Mouse (Mus musculus): ENCODE results near the gene Cklf. TPM values are rescaled to one million over a fixed set of nuclear protein-coding genes. Genes with fewer than 3 reads are reported as not detected.
"Not testable (repeated sequence)": the region's sequence is repeated elsewhere in the genome, so short reads cannot be mapped to it uniquely, and the experiment has no call there.

The Cklf gene
- polyA plus RNA-seq, 1 experiment from 2014 or later = 65.1 TPM

DNA sequence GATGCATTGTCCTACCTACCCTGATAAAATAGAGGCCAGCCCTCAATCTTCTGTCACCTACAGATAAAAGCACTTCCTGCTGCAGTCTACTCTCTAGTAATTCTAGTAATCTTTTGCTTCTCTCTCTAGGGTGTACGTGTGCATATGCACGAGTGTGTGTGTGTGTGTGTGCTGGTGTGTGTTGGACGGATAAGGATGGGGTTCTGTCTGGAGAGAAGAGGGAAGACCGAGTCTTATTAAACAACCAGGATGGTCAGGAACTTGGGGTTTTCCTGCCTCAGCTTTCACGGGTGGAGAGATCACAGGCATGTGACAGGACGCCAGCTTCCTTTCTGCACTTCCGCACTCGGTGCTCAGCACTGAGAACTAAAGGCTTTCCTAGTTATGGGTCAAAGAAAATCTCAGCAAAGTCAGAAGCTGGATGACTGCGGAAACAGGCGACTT, 11.2 kb upstream of the Cklf start:
- Histone ChIP-seq H3K9ac (no peak overlapping the region), H3K27me3 (no peaks in the 10 kb centered on the region), H3K36me3 (peaks cover 79% of the 10 kb centered on the region), H3K4me1 (no peaks in the 10 kb centered on the region), H3K9me3 (no peaks in the 10 kb centered on the region), H3K4me2 (no peak overlapping the region), H3K4me3 (no peak overlapping the region), H3K27ac (no peak overlapping the region)
- no peak for ATAC-seq (ENCODE audit: insufficient number of reproducible peaks, insufficient read depth, low FRiP score, low TSS enrichment, low read depth)
- 84% methylated on average over 10 of the region's 10 CpGs for WGBS

DNA sequence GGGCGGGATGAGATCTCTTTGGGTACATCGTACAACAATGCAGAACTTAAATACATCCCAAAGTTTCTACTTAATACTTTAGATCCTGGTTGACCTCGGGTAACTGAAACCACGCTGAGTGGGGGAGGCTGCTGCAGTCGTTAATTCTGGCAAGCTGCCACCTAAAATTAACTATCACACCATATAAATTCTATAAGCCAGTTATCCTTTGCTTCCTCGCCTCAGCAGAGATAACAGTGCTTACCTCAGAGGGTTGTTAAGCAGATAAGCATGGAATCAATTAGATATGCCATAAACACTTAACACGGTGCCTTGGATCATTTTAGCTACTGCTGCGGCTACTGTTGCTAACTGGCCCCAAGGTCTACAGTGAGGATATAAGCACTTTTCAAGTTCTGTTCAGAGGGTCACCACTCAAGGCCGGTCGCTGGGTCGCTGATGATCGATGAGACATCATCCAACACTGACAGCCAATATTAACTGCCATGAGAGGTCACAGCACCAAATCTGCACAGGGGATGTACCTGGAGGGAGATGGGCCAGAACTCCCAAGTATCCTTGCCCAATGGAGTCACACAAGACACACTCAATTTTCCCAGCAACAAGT, 8.5 kb upstream of the Cklf start:
- Histone ChIP-seq H3K27me3 (no peaks in the 10 kb centered on the region), H3K4me3 (no peak overlapping the region), H3K36me3 (peaks cover 61% of the 10 kb centered on the region), H3K4me1 (0 out of 2 replicates have a peak, but pooled peaks cover 2% of the 10 kb centered on the region), H3K9ac (no peak overlapping the region), H3K4me2 (no peak overlapping the region), H3K27ac (no peak overlapping the region), H3K9me3 (no peaks in the 10 kb centered on the region)
- no peak for ATAC-seq (ENCODE audit: insufficient number of reproducible peaks, insufficient read depth, low FRiP score, low TSS enrichment, low read depth)
- 72% methylated on average over 12 of the region's 12 CpGs for WGBS

DNA sequence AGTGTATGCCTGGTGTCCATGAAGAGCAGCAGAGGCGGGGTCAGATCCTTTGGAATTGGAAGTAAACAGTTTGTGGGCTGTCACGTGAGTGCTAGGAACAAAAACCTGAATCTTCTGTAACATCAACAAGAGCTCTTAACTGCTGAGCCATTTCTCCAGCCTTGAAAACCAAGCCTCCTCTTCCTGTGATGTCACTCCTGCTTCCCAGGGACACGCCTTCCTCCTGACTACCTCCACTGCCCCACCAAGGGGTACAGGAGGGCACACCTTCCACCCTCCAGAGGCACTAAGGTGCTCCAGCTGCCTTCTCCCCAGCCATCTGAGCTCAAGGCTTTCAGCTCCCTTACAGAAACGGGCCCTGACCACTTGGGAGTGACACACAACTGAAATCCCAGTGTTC, 4.0 kb upstream of the Cklf start:
- Histone ChIP-seq H3K4me2 (no peak overlapping the region), H3K27ac (no peak overlapping the region), H3K27me3 (no peaks in the 10 kb centered on the region), H3K4me1 (peaks cover 14% of the 10 kb centered on the region), H3K9me3 (no peaks in the 10 kb centered on the region), H3K9ac (no peak overlapping the region), H3K36me3 (peaks cover 17% of the 10 kb centered on the region), H3K4me3 (no peak overlapping the region)
- 80% methylated on average over 4 of the region's 4 CpGs for WGBS
- ATAC-seq (ENCODE audit: insufficient number of reproducible peaks, insufficient read depth, low FRiP score, low TSS enrichment, low read depth) = no peak

DNA sequence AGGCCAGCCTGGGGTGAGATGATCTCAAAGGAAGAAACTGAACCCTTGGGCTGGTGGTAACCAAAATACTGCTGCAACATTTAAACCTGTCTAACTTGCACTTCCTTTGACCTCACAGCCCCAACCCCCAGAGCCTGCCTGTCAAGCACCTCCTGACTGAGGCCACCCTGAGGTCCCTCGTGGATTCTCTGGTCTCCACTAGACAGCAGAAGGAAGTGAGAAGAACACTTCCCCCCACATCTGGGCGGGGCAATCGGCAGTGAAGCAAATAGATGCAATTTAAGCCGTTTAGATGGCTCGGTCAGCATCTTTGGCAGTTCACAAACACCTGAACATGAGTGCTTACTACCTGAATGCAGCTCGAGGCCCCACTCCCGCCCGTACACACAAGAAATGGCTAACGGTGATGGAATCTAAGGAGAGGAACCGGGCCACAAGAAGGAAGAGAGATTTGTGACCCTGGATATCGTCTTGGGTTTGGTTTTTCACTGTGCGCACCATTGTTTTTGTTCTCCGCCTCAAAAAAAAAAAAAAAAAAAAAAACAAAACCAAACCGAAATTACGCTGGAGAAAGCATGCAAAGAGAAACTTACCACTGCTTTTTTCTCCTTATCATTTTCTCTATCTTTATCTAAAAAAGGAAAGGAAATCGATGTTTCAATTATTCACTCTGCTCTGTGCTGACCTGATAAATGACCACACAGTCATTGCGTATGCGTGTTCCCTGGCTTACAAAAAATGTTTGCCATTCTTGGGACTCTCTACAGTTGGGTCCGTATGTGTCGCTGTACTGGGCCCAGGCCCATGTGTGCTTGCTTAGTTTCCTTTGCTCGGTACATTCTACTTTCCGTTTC, 3.4 kb upstream of the Cklf start:
- Histone ChIP-seq H3K27ac (no peak overlapping the region), H3K4me3 (peak overlapping the region; percentile 90), H3K9ac (peak overlapping the region; percentile 87), H3K36me3 (peaks cover 12% of the 10 kb centered on the region), H3K27me3 (no peaks in the 10 kb centered on the region), H3K4me1 (peaks cover 20% of the 10 kb centered on the region), H3K9me3 (no peaks in the 10 kb centered on the region), H3K4me2 (peak overlapping the region; percentile 84)
- no peak for ATAC-seq (ENCODE audit: insufficient number of reproducible peaks, insufficient read depth, low FRiP score, low TSS enrichment, low read depth)
- WGBS = 66% methylated on average over 22 of the region's 22 CpGs

DNA sequence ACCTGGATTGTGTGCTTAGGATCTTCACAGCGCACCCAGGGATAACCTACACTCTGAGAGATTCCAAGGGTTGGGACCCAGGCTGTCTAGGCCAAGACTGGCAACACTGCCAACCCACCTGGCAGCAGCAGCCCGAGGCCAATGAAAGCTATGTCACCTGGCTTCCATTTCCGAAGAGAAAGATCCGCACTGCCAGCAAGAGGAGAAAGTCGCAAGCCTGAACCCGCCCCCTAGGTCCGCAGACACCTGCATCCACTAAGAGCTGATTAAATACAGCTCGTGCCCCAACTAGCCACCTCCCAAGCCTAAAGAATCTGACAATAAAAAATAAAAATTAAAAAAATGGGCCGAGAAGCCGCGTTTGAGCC, 2.8 kb upstream of the Cklf start:
- peak overlapping the region; percentile 84 for H3K4me2 ChIP-seq
- no peak for ATAC-seq (ENCODE audit: insufficient number of reproducible peaks, insufficient read depth, low FRiP score, low TSS enrichment, low read depth)
- peak overlapping the region; percentile 90 for H3K4me3 ChIP-seq
- H3K27ac ChIP-seq = peak overlapping the region; percentile 39; the same call in 1 of the 2 replicates
- H3K9me3 ChIP-seq = no peaks in the 10 kb centered on the region
- peaks cover 20% of the 10 kb centered on the region for H3K4me1 ChIP-seq
- H3K36me3 ChIP-seq = peaks cover 6% of the 10 kb centered on the region
- no peaks in the 10 kb centered on the region for H3K27me3 ChIP-seq
- WGBS = 3% methylated on average over 11 of the region's 11 CpGs
- H3K9ac ChIP-seq = peak overlapping the region; percentile 87

DNA sequence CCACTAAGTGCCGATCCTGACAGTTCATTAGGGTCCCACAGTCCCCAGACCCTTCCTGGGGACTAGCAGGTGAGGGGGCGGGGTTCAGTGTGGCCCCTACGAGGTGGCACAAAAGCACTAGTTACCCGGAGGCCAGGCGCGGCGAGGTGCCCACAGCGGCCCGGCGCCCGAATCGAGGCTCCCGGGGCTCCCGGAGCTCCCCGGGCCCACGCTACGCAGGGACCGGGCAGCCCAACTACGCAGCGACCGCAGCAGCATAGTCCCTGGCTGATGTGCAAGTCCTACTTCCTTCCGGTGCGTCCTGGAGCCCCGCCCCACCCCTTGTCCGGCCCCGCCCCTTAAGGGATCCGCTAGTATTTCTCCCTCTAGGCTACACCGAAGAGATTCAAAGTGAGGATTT, 2.4 kb upstream of the Cklf start, which contains the start of gene Tk2:
Gene Tk2 (minus strand): TSS at position 283 of the 400 bp plus-strand sequence.
- peaks cover 20% of the 10 kb centered on the region for H3K4me1 ChIP-seq
- peak; percentile 73 for ATAC-seq (ENCODE audit: insufficient number of reproducible peaks, insufficient read depth, low FRiP score, low TSS enrichment, low read depth)
- H3K27me3 ChIP-seq = no peaks in the 10 kb centered on the region
- H3K4me3 ChIP-seq = peak within 1 kb of the TSS; percentile 90
- H3K4me2 ChIP-seq = peak within 1 kb of the TSS; percentile 84
- 0 out of 2 replicates have a peak, but pooled peaks cover 2% of the 10 kb centered on the region for H3K36me3 ChIP-seq
- peak within 1 kb of the TSS; percentile 39; the same call in 1 of the 2 replicates for H3K27ac ChIP-seq
- H3K9ac ChIP-seq = peak within 1 kb of the TSS; percentile 87
- no peaks in the 10 kb centered on the region for H3K9me3 ChIP-seq
- under 1% methylated on average over 28 of the region's 28 CpGs for WGBS

DNA sequence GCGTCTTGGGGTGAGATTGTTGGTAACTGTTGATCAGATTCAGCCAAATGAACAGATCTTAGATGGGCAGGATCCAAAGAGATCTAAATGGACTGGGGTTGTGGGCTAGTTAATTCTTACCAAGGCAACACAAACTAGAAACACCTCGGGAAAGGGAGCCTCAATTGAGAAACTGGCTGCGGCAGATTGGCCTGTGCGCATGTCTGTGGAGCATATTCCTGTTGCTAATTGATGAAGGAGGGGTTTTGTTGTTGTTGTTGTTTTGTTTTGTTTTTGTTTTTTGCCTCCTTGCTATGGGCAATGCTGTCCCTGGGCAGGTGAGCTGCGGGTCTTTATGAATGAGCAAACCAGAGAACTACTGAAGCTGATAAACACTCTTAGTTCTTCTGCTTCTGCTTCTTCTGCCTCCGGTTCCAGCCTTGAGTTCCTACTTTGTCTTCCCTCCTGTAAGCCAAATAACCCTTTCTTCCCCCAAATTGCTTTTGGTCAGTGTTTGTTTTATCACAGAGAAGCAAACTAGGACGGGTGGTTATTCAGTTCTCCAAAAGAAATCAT, 1.1 kb upstream of the Cklf start:
- H3K4me3 ChIP-seq = no peak overlapping the region
- peaks cover 20% of the 10 kb centered on the region for H3K4me1 ChIP-seq
- H3K9me3 ChIP-seq = no peaks in the 10 kb centered on the region
- no peaks in the 10 kb centered on the region for H3K27me3 ChIP-seq
- no peak overlapping the region for H3K9ac ChIP-seq
- no peaks in the 10 kb centered on the region for H3K36me3 ChIP-seq
- no peak overlapping the region for H3K27ac ChIP-seq
- 85% methylated on average over 7 of the region's 7 CpGs for WGBS
- H3K4me2 ChIP-seq = no peak overlapping the region
- ATAC-seq (ENCODE audit: insufficient number of reproducible peaks, insufficient read depth, low FRiP score, low TSS enrichment, low read depth) = no peak

DNA sequence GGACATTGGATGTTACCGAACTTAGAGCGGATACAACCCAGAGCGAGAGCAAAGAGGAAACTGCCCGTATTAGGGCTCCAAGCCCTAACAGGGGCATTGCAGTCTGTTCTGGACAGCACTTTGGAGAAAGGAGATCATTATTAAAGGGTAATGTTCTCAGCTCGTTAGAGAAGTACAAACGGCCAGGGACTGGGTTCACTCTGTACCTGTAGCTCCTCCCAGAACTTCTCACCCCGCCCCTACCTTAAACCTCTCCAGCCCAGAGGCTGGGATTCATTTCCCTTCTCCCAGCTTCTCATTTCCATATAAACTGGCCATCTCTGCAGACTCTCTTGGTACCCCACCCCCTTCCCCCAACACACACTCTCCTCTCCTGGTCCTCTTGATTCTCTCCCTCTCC, 800 bp downstream of the Cklf start:
- H3K27me3 ChIP-seq = no peaks in the 10 kb centered on the region
- peaks cover 20% of the 10 kb centered on the region for H3K4me1 ChIP-seq
- no peaks in the 10 kb centered on the region for H3K36me3 ChIP-seq
- H3K4me3 ChIP-seq = peak overlapping the region; percentile 72
- ATAC-seq (ENCODE audit: insufficient number of reproducible peaks, insufficient read depth, low FRiP score, low TSS enrichment, low read depth) = no peak
- peak overlapping the region; percentile 83 for H3K9ac ChIP-seq
- no peak overlapping the region for H3K27ac ChIP-seq
- H3K4me2 ChIP-seq = peak overlapping the region; percentile 77
- WGBS = under 1% methylated on average over 7 of the region's 7 CpGs
- H3K9me3 ChIP-seq = no peaks in the 10 kb centered on the region

DNA sequence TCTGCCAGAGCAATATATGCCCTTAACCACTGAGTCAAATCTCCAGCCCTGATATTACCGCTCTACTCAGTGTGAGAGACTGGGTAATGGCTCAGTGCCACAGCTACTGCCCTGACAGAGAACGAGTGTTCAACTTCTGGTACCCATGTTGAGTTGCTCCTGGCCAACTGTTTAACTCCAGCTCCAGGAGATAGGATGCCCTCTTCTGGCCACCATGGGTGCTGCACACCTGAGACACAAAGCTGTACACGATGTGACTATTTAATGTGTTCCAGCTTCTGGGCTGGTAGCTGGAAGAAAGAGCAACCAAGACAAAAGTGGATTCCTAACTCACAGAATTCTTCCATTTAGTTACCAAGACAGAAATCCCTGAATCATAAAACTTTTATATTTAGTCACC, 2.4 kb downstream of the Cklf start:
- no peak overlapping the region for H3K9ac ChIP-seq
- H3K27ac ChIP-seq = no peak overlapping the region
- 0 out of 2 replicates have a peak, but pooled peaks cover 2% of the 10 kb centered on the region for H3K9me3 ChIP-seq
- H3K36me3 ChIP-seq = peaks cover 11% of the 10 kb centered on the region
- ATAC-seq (ENCODE audit: insufficient number of reproducible peaks, insufficient read depth, low FRiP score, low TSS enrichment, low read depth) = no peak
- no peaks in the 10 kb centered on the region for H3K27me3 ChIP-seq
- H3K4me1 ChIP-seq = peaks cover 13% of the 10 kb centered on the region
- H3K4me2 ChIP-seq = no peak overlapping the region
- WGBS = 85% methylated on average over 3 of the region's 3 CpGs
- no peak overlapping the region for H3K4me3 ChIP-seq

DNA sequence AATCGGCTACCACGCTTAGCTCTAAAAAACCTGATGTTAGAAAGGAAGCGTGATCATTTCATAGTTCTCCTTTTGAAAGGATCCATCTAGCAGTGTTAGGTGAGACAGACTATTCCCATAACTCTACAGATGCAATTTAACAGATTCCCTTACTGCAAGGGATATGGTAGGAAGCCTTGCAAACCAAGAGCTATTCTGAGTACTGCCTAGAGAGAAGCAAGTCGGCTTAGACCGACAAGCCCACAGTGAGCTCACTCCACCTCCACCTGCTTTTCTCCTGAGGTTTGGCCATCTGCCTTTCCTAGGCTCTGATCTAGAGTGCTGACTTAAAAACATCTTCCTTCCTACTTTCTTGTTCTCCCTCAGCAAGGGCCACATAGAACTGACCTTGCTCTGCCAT, 11.1 kb downstream of the Cklf start:
- not testable (repeated sequence) for H3K4me1 ChIP-seq; ATAC-seq (ENCODE audit: insufficient number of reproducible peaks, insufficient read depth, low FRiP score, low TSS enrichment, low read depth); H3K27me3 ChIP-seq; H3K4me3 ChIP-seq; H3K4me2 ChIP-seq; H3K9ac ChIP-seq; H3K27ac ChIP-seq; H3K9me3 ChIP-seq
- WGBS = 90% methylated on average over 5 of the region's 5 CpGs
- peaks cover 63% of the 10 kb centered on the region for H3K36me3 ChIP-seq

DNA sequence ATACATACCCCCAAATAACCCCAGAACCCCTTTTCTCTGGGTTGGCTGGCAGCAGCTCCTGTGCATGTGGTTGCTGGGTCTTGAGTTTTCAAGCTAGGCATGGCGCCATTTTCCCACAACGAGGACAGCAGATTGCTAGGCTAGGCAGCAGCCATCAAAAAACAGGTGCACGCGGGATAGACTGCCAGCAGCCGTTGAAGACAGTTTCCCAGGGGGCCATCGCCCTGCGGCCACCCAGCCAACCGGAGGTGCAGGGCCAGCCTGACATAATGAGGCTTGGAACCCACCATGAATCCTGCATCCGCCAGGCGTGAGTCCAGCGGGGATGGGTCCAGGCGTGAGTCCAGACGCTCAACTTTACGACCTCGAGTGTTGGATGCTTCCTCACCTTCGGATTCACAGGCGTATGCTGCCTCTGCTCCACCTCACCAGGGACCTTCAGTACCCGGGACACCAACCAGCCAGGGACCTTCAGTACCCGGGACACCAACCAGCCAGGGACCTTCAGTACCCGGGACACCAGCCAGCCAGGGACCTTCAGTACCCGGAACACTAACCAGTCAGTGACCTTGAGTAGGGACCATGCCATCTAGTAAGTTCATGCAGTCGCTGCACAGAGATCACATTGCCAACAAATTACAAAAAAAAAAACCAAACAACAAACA, 13.7 kb downstream of the Cklf start:
- not testable (repeated sequence) for H3K9me3 ChIP-seq; H3K4me1 ChIP-seq; H3K27me3 ChIP-seq; H3K9ac ChIP-seq; H3K4me3 ChIP-seq; H3K4me2 ChIP-seq; ATAC-seq (ENCODE audit: insufficient number of reproducible peaks, insufficient read depth, low FRiP score, low TSS enrichment, low read depth); H3K27ac ChIP-seq
- peaks cover 38% of the 10 kb centered on the region for H3K36me3 ChIP-seq
- 97% methylated on average over 22 of the region's 22 CpGs for WGBS

Data from embryonic facial prominence, embryonic 13.5 days (tissue).